Mouse (Mus musculus) kidney, adult 10 weeks (tissue): ENCODE measurements around the gene Palm3. TPM values are rescaled to one million over a fixed set of nuclear protein-coding genes. Genes with fewer than 3 reads are reported as not detected.

Source experiments
- polyA plus RNA-seq: library from polyadenylated mRNA; stranded (reverse); fragments of 350-450 nt; fragmentation: Illumina TruSeq; extraction: RNeasy Lipid Tissue Mini Kit (QIAGEN cat#74804); gene quantifications from one replicate; pipeline ENCODE4 v1.2.3, GENCODE M21; 2014; ENCODE audit warnings: low read depth, low replicate concordance

Palm3 gene
- 8.4 TPM for polyA plus RNA-seq

GRCm38 (mm10) chr8:84021096-84021495 lies at the start of gene Palm3:
Gene Palm3 (plus strand): TSS chr8:84021471.

GRCm38 (mm10) chr8:83972150-83973120 lies 48.8 kb upstream of the Palm3 start, which contains the start of gene Prkaca:
Gene Prkaca (plus strand): TSS chr8:83972993.

GRCm38 (mm10) chr8:83997511-83998141 lies 23.6 kb upstream of the Palm3 start, which contains the start of gene Samd1:
Gene Samd1 (plus strand): TSS chr8:83997672.

GRCm38 (mm10) chr8:84001281-84002000 lies 19.8 kb upstream of the Palm3 start, which contains the start of gene 1700067K01Rik:
Gene 1700067K01Rik (plus strand): TSS chr8:84001502.

GRCm38 (mm10) chr8:84011705-84012498 lies 9.4 kb upstream of the Palm3 start, which contains the start of gene 2210011C24Rik:
Gene 2210011C24Rik (minus strand): TSS chr8:84012171.

GRCm38 (mm10) chr8:84042066-84042947 lies 21.0 kb downstream of the Palm3 start, which contains the start of gene Il27ra:
Gene Il27ra (minus strand): TSS chr8:84042589.

GRCm38 (mm10) chr8:84044900-84045299 lies 23.6 kb downstream of the Palm3 start, which contains the start of gene Rln3:
Gene Rln3 (minus strand): TSS chr8:84045000.

GRCm38 (mm10) chr8:84065037-84065436 lies 43.8 kb downstream of the Palm3 start, which contains the start of gene Gm10643:
Gene Gm10643 (minus strand): TSS chr8:84065137.

GRCm38 (mm10) chr8:84066291-84066930 lies 45.1 kb downstream of the Palm3 start, which contains the start of gene Rfx1:
Gene Rfx1 (plus strand): TSS chr8:84066834.

Other genes with a start within 250 kb of the Palm3 start
- 1.1 TPM for gene Adgrl1, start 121.4 kb upstream of the Palm3 start, polyA plus RNA-seq
- gene Gm10644, start 66.3 kb upstream of the Palm3 start, polyA plus RNA-seq: 0.36 TPM
- 0.65 TPM for gene Asf1b, start 66.0 kb upstream of the Palm3 start, polyA plus RNA-seq
- gene Prkaca, start 48.5 kb upstream of the Palm3 start, polyA plus RNA-seq: 18.3 TPM
- gene Samd1, start 23.8 kb upstream of the Palm3 start, polyA plus RNA-seq: 2.6 TPM
- gene 1700067K01Rik, start 20.0 kb upstream of the Palm3 start, polyA plus RNA-seq: not detected
- gene 2210011C24Rik, start 9.3 kb upstream of the Palm3 start, polyA plus RNA-seq: 17.9 TPM
- not detected for gene Il27ra, start 21.1 kb downstream of the Palm3 start, polyA plus RNA-seq
- gene Rln3, start 23.5 kb downstream of the Palm3 start, polyA plus RNA-seq: not detected
- 3.2 TPM for gene Gm10643, start 43.7 kb downstream of the Palm3 start, polyA plus RNA-seq
- 0.89 TPM for gene Rfx1, start 45.4 kb downstream of the Palm3 start, polyA plus RNA-seq
- 1.6 TPM for gene Dcaf15, start 83.3 kb downstream of the Palm3 start, polyA plus RNA-seq
- not detected for gene Podnl1, start 104.5 kb downstream of the Palm3 start, polyA plus RNA-seq
- gene Cc2d1a, start 126.5 kb downstream of the Palm3 start, polyA plus RNA-seq: 0.24 TPM
- gene 4930432K21Rik, start 126.6 kb downstream of the Palm3 start, polyA plus RNA-seq: not detected
- gene Nanos3, start 163.7 kb downstream of the Palm3 start, polyA plus RNA-seq: not detected
- not detected for gene Zswim4, start 215.6 kb downstream of the Palm3 start, polyA plus RNA-seq
- gene D8Ertd738e, start 228.2 kb downstream of the Palm3 start, polyA plus RNA-seq: 2.1 TPM
- 1.8 TPM for gene Mri1, start 235.9 kb downstream of the Palm3 start, polyA plus RNA-seq
- gene Ccdc130, start 248.9 kb downstream of the Palm3 start, polyA plus RNA-seq: 0.32 TPM